In genomic region chr4:129696158-129696985, GRCm38 (mm10) we compare ENCODE assay signal across 1 mouse cellular context.
TF ChIP-seq lines count a peak whose summit lies in the region.

Gene Tmem39b (minus strand): TSS chr4:129696838.

TF ChIP-seq in CH12.LX, 34 proteins besides CTCF, POLR2A, EP300 and RAD21 (continued from another document):
- TF ChIP-seq MXI1 (IDR thresholded peaks at IDR 0.05; ENCODE audit: low read depth, low read length) (no peak), MEF2A (IDR thresholded peaks at IDR 0.05; ENCODE audit: borderline replicate concordance, low read depth, low read length) (no peak), ELF1 (IDR thresholded peaks at IDR 0.05; ENCODE audit: low read depth, low read length) (peak; percentile 41; the same call in 1 of the 2 replicates), ZMIZ1 (IDR thresholded peaks at IDR 0.05; ENCODE audit: low read depth, low read length) (no peak), UBTF (IDR thresholded peaks at IDR 0.05; ENCODE audit: low read depth, low read length) (no peak), TCF12 (IDR thresholded peaks at IDR 0.05; ENCODE audit: low read depth, low read length) (peak; percentile 54; the same call in 1 of the 2 replicates), USF2 (conservative IDR thresholded peaks at IDR 0.05; ENCODE audit: low read depth, low read length) (no peak), USF1 (IDR thresholded peaks at IDR 0.05; ENCODE audit: low read depth, low read length) (no peak), NRF1 (IDR thresholded peaks at IDR 0.05; ENCODE audit: low read depth, low read length) (peak; percentile 61; the same call in 1 of the 2 replicates), CHD1 (IDR thresholded peaks at IDR 0.05; ENCODE audit: low read depth, low read length) (0 out of 2 replicates have a peak, but pooled peaks have one; percentile 56), MYC (IDR thresholded peaks at IDR 0.05; ENCODE audit: low read depth, low read length) (peak; percentile 6; the same call in 1 of the 2 replicates), GABPA (IDR thresholded peaks at IDR 0.05; ENCODE audit: insufficient replicate concordance, low read depth, low read length) (no peak), NELFE (IDR thresholded peaks at IDR 0.05; ENCODE audit: low read depth, low read length) (no peak; the same call in 1 of the 2 replicates), MAX (IDR thresholded peaks at IDR 0.05; ENCODE audit: low read length) (no peak; the same call in 1 of the 2 replicates), IRF4 (IDR thresholded peaks at IDR 0.05; ENCODE audit: low read depth, low read length) (no peak; the same call in 1 of the 2 replicates), SIN3A (IDR thresholded peaks at IDR 0.05; ENCODE audit: low read length) (no peak), ZC3H11A (IDR thresholded peaks at IDR 0.05; ENCODE audit: low read depth, low read length) (no peak), ETS1 (conservative IDR thresholded peaks at IDR 0.05; ENCODE audit: low read depth, low read length) (no peak), KAT2A (IDR thresholded peaks at IDR 0.05; ENCODE audit: insufficient replicate concordance, low read length) (no peak), E2F4 (IDR thresholded peaks at IDR 0.05; ENCODE audit: insufficient replicate concordance, low read depth, low read length) (no peak), HCFC1 (IDR thresholded peaks at IDR 0.05; ENCODE audit: low read depth, low read length) (peak; percentile 78)
